Mouse (Mus musculus): Measurements from ENCODE around the gene Prdx5.
"Not testable (repeated sequence)": the region's sequence is repeated elsewhere in the genome, so short reads cannot be mapped to it uniquely, and the experiment has no call there.

The Prdx5 gene

DNA sequence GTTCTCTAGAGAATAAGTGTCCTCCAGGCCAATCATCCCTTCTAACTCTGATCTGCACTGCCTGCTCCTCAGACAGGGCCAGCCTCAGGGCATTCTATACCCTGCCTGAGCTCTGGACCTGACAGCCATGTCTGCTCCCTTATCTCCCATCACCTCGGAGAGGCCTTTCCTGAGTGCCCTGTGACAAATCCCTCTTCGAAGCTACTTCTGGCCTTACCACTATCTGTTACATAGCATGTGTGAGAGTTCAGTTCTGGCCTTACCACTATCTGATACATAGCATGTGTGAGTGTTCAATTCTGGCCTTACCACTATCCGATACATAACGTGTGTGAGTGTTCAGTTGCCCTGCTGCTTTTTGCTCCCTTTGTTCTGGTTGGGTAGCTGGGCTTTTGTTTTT is 5.4 kb upstream of the Prdx5 start:
- DNase-seq, result no peak

DNA sequence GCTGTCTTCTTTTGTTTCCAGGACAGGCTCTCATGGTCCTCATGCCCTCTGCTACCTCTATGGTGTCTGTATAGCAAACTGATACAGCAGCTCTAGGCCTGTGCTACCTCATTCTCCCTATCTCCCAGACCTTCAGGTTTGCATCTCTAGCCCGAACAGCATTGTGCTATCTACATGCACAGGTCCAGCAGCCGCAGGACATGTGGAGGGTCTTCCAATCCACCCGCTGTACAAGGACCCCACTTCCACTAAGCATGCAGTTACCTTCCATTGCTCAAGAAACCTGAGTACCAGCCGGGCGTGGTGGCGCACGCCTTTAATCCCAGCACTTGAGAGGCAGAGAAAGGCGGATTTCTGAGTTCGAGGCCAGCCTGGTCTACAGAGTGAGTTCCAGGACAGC is 4.6 kb upstream of the Prdx5 start:
- DNase-seq, result no peak

DNA sequence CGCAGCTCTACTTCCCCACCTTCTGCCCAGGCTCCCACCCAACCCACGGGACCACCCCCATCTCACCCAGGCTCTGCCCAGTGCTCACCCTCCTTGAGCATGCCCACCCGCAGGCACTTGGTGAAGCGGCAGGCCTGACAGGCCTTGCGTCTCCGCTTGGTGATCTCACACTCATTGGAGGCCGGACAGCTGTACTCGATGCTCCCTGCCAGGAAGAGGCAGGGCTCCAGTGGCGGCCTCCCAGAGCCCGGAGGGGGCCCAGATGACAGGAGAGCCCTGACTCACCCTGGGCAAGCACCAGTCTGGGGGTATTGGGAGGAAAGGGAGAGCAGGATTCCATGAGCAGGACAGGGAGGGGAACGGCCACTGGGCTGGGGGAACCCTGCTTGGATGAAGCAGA is 4.1 kb upstream of the Prdx5 start:
- DNase-seq, result peak; percentile 54

DNA sequence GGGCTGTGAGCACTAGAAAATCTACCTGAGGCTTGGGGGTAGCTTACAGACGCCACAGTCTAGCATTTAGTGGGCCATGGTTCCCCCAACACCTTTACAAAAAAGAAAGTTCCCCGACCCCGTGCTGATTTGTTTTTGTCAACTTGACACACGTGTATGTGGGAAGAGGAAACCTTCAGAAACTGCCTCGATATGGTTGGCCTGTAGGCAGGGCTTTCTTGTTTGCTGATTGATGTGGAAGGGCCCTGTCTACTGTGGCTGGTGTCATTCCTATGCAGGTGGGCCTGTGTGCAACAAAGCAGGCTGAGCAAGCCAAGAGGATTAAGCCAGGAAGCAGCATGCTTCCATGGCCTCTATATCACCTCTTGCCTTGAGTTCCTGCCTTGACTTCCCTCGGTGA is 3.1 kb upstream of the Prdx5 start:
- no peak for DNase-seq

DNA sequence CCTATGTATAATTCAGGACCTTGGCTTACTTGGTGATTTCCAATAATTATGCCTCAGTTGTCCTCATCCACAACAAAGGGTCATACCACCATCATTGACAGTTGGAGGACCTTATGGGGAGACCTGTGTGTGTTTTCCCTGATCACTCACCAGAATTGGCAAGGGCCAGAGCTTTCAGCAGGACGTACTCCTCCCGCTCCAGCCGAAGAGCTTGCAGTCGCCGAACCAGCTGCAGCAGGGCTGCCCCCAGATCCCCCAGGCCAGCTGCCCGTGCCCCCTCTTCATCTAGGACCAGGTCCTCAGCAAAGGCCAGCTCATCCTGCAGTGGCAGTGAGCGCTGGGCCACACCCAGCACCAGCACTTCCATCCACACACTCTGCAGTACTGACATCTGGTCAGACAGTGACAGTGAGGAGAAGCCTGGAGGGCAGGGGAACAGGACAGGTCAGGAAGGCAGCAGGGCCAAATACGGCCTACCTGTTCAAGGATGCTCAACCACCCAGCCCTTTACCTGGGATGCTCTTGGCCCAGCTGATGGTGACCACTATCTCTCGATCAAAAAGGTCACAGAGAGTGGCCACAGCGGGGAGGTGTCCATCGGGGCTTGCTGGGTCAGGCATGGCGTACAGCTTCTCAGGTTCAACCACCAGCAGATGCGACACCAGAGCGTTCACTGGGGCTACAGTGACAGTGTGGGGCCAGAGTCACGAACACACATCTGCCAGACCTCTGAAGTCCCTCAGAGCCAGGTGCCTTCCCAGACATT is 2.5 kb upstream of the Prdx5 start:
- DNase-seq, result no peak

DNA sequence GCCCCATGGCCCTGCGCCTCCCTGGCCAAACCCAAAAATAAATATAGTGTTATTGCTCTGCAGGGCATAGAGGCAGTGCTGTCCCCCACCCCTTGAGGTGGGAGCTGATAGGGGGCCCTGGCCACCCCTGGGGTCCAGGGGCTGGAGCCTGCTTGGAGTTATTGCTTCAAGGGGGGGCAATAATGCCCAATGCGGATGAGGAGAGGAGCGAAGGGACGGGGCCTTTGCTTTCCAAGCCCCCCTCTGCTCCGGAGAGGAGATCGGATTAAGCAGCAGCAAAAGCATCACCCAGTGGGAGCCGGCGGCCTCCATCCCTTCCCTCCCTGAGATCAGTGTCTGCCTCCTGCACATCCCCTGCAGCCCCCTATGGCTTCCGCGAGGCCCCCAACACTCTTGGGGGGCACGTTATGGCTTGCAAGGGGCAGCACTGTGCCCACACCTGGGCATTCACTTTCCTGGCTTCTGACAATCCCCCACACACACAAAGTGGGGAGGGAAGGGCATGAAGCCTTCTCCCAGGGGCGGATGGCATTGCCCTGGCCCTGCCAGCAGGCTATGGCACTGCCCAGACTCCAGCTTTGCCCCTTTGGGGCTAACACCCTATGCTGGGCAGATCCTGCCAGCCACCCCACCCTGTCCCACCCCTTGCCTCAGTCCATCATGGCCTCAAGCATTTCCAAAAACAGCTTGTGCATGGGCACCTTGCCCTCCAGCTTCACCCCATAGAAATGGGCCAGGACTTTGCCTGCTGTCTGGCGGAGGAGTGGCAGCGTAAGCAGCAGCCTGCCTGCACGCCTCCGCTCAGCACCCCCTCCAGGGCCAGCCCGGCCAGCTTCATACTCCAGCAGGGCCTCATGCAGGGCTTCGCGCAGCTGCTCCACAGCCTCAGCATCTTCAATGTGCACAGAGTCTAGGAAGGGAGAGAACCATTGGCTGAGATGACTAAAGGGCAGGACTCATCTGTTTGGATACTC is 1.5 kb upstream of the Prdx5 start:
- DNase-seq, result no peak

DNA sequence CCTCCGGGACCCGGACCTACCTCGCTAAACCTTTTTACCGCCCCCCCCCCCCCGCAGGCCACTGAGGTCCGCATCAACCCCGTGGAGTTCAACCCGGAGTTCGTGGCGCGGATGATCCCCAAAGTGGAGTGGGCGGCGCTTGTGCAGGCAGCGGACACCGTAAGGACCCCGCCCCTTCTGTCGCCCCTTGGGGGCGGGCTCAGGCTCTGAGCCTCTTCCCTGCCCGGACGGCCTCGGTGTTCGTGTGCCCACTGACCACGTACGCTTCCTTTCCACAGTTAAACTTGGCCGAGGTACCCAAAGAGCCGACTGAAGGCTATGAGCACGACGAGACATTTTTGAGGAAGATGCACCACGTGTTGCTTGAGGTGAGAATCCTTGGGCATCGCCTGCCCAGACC is 400 bp upstream of the Prdx5 start:
- peak; percentile 71 for DNase-seq

DNA sequence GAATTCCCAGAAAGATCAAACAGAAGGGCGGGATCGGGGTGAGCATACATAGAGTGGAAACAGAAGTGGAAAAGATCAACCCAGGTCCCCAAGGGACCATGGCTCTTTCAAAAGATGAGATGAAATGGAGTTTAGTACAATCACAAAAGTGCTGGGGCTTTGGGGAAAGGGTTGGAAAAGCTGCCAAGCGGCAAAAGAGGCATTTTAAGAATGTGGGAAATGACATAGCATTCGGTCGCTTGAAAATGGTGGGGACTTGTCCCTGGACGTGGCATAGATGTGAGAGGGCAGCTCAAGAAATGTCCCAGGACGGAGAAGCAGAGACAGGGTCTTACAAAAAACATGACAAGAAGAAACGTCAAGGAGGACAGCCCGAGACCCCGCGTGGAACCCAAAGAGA is 885 bp downstream of the Prdx5 start:
- DNase-seq, result no peak

DNA sequence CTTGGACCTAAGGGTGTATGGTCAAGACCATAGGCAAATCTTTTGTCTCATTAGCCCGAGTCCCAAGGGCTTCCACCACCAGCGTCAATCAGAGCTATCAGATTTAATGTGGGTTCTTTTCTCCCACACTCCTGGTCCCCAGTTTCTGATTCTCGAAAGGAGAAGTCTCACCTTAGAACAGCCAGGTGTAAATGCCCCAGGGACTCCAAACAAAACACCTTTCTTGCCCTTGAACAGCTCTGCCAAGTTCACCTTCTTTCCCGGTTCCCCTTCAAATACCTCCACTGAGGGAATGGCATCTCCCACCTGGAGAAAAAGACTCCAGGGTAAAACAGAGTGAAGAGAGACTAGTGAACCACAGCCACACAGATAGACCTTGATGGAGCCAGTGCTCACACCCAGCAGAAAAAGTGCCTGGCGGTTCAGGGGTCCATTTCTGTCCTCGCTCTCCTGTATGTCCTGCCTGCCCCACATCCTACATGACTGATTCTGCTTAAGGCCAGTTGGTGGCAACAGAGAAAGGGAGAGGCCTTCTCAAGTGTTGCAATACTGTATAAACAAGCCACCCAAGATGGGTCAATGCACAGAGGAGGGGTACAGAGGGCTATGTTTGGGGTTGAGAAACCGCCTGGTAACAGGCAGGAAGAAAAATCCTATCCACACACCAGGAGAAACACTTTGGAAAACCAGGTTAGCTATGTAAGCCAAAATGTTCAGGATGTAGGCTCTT is 1.9 kb downstream of the Prdx5 start:
- DNase-seq, result no peak

DNA sequence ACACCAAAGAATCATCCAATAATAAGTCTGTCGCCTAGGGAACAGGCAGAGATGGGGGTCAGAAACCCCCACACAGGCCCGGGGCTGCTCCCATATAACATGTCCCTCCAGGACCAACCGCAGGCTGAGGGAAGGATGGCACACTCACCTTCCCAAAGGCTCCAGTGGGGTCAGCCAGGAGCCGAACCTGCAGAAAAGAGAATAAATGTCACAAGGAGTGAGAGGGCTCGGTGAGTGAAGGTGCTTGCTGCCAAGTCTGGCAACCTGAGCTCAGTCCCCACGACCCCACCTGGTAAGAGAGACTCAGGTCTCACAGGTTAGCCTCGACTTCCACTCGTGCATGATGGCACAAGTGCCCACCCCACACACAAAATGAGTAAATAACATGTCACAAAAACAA is 2.8 kb downstream of the Prdx5 start:
- no peak for DNase-seq

DNA sequence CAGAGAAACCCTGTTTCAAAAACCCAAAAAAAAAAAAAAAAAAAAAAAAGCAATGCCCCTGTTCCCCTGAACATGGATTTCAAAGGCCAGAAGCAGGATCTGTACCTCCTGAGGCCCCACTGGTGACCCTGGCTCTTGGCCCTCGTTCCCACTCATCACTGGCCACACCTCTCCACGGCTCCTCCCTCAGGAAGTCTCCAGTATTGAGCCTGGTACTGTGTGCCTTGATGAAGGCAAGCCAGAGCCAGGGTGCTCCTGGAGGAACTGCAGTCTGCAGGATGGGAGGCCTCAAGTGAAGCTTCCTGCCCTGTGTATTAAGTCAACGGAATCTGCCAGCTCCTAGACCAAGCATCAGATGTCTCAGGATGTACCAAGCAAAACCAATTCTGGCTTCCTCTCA is 3.7 kb downstream of the Prdx5 start:
- no peak for DNase-seq

DNA sequence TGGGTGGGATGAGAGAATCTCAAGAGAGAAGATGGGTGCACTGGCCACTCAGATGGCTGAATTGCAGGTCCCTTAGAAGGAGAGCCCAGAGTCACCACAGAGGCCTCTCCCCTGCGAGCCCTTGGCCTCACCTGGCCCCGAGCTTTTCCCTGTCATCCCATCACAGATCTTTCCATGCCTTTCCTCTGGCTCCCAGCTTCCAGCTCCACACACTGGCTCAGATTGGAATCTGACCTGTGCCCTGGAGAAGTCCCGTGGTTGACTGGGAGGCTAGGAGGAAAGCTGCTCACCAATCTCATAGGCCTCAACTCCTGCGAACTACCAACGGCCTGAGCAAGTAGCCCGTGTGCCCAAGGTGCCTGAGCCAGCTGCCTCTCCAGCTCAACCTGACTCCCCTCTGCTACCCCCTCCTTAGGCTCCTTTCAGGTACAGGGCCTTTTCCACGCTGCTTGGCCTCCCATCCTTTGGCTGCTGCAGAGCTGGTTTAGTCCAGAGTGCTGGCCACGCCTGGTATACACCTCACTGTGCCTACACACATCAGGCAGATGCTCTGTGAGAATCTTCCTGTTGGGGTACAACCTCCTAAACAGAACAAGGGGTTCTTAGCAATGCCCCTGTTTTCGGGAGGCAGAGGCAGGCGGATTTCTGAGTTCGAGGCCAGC is 4.3 kb downstream of the Prdx5 start:
- DNase-seq, result no peak

DNA sequence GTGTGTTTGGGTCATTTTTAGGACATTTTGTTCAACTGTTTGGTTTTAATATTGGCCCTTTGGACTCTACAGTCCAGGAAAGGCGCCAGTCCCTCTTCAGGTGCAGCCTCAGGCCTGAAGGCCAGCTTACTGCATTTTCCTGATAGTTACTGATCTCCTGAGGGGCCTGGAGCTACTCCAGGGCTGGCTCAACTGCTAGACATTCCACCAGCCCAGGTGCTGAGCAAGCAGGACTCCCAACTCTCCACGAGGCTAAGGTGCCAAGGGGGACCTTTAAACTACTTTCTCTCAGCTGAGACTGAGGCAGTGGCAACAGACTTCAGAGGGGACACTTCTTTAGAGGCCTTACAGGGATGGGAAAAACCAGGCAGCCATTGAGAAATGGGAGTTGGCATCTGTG is 5.1 kb downstream of the Prdx5 start:
- no peak for DNase-seq

DNA sequence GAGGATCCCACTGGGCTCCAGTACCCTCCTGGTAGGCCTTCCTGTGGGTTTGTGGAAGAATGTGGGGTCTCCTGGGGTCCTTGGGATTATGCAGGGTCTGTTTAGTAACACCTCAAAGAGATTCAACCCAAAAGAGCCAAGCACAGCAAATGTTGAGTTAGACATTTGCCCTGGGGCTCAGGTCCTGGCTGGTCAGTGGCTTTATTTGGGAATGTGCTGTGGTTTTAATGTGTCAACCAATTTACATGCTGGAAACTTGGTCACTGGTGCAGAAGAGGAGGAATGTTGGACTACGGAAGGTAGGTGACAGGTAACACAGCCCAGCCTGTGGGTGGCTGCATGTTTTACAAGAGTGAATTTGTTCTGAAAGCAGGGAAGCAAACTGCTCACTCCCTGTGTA is 6.9 kb downstream of the Prdx5 start:
- no peak for DNase-seq

DNA sequence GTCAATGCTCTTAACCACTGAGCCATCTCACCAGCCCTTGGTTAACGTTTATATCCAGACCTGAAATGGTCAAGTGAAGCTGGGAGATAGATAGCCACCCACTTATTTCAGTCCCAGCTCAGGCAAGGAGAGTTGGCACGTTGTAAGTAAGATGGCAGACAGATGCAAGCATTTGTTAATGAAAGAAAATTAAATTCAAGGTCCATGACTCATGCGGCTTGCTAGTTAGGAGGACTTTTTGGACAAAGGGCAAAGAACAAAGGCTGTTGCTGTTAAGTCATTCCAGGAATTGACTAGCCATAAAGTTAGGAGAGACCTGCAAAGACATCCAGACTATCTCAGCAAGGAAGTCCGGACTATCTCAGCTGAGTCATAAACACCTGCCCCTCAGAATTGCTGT is 10.3 kb downstream of the Prdx5 start:
- no peak for DNase-seq

DNA sequence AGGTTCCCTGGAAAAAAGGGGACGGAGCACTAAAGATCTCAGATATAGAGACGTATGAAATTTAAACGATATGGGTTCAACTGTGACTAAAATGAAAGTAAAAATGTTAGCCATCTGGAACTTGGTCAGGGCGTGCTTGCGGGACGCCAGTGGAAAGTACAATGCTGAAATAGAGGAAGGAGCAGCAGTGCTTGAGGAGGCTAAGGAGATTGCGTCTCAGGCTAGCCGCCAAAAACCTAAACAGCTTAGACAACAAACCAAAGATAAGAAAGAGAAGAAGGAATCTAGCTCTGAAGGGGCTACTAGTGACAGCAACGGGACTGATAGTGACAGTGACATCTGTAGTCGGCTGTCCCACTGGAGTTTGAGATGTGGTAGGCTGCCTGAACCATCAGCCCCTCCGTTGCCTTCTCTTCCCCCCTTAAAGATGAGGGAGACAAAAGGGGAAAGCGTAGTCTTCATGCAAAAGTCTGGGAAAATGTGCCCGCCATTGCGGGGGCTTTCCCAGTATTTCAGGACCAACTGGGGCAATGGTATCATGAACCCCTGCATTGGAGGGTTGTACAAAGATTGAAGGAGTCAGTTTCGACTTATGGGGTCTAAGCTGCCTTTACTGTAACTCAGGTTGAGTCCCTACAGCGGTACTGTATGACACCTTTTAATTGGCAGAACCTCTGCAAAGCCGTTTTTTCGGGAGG is 14.1 kb downstream of the Prdx5 start:
- DNase-seq, result not testable (repeated sequence)

DNA sequence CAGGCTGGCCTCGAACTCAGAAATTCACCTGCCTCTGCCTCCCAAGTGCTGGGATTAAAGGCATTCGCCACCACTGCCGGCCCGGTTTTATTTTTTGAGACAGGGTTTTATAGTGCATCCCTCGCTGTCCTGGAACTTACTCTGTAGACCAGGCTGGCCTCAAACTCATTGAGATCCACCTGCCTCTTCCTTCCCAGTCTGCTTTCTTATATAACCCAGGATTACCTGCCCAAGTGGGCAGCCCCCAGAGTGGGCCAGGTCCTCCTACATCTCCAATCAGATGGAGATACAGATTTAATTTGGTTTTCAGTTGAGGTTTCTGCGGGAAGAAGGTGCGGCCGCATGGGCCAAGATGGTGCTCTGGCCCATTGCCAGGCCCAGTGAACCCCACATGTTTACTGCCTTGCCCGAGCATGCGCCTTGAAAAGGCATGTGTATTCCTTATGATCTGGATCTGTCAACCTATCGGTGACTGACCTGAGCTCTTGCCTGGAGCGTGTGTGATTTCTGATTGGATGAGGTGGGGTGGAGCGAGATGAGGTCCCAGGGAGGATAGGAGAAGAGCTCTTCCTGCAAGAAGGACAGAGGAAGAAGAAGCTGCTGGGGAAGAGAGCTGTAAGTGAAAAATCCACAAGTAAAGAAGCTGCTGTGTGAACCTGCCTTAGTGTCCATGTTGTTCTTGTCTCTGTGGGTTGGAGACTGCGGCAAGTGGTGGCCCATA is 16.0 kb downstream of the Prdx5 start:
- DNase-seq, result no peak

DNA sequence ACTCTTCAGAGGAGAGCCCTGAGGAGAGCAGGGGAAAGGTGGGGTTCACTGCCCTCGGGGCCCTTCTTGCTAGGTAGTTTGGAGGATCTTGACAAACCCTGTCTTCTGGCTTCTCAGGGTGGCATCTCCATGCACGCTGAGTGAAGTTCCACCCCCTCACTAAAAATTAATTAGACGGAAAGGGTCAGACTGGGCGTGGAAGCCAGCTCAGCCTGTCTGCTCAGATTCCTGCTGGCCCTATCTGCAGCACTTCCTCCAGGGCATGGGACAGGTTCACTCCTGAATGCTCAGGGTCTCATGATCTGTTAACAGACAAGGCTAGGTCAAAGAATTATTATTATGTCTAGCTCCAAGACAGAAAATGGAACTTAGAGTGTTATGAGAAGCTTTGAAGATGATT is 17.4 kb downstream of the Prdx5 start:
- no peak for DNase-seq

DNA sequence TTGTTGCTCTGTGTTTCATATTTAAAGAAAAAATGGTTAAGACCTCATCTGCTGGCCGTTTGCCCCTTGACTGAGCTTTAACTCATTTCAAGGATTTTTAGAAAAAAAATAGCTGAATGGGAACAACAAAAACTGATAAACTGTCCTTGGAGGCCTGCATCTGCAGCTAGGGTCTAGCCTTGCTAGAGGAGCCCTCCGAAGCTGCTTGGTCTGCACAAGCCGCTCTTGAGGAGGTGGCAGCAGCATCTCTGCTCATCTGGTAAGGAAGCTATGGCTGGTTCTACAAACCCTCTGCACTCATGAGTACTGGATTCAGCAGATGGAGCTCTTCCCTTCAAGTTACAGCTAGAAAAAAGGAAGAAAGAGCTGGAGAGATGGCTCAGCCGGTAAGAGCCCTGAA is 31.9 kb downstream of the Prdx5 start:
- DNase-seq, result no peak

DNA sequence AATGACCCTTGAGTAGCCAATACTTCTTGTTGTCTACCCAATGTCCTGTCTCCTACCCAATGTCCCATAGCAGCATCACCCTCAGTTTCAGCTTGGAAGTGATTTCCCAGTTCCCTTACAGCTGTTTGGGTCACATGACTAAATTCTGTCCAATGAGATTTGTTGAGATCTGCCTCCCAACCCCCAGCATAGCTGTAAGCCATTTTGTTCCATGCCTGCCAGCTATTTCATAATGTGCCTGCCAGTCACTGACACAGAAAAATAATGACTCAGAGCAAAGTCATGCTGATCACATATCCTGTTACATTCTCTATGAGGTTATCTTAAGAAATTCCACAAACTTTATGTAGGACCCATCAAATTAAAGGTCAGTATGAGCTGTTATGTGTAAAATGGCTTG is 33.1 kb downstream of the Prdx5 start:
- no peak for DNase-seq

DNA sequence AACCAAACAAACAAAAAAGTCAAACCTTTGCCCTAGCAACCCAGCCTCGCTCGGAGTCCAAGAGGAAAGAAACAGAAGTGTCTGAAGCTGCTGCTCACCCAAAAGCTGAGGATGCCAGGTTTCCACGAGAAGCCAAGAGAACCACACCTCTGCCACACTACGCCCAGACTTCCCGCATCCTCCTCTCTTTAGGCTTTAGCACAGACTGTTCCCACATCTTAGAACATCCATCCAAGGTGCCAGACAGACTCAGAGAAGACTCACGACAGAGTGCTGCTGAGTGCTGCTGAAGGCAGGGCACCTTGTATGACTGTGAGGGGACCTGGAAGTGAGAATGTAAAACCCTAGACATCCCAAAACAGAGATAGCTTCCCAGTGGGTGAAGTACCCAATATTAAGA is 34.1 kb downstream of the Prdx5 start:
- no peak for DNase-seq

DNA sequence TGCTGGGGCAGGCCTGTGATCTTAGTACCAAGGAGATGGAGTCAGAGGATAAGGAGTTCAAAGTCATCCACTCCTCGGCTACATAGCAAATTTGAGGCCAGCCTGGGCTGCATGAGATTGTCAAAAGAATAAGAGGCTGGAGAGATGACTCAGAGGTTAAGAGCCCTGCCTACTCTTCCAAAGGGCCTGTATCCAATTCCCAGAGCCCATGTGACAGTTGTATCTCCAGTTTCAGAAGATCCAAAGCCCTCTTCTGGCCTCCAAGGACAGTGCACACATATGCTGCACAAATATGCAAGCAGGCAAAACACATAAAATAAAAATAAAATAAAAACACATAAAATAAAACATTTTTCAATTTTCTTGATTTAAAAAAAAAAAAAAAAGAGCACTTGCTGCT is 35.6 kb downstream of the Prdx5 start:
- no peak for DNase-seq
